Mouse (Mus musculus): ENCODE data around the gene Rinl. TPM values are rescaled to one million over a fixed set of nuclear protein-coding genes. Genes with fewer than 3 reads are reported as not detected.

The Rinl gene
- polyA plus RNA-seq, 1 experiment from 2014 or later = 3.3 TPM

DNA sequence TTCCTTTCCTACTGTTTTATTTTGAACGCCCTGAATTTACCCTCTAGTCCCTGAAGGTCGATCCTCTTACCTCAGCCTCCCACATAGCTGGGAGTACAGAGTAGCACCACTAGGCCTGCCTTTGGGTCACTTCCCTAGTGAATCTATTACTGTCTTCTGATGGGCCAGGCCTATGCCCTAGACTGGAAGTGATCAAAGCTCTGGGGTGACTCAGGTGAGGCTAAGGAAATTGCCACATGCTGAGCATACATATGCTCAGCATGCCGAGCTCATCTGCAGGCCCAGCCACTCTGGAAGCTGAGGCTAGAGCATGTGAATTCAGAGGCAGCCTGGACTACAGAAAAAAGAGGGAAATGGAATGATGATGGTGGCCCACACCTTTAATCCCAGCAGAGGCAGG, 15.6 kb upstream of the Rinl start:
- H3K36me3 ChIP-seq (ENCODE audit: control insufficient read depth, insufficient read depth, low read length) = peaks cover 10% of the 10 kb centered on the region
- H3K9ac ChIP-seq (replicated peaks; ENCODE audit: low read depth, low read length) = no peak overlapping the region
- ATAC-seq (ENCODE audit: insufficient number of reproducible peaks, insufficient read depth, low FRiP score, low read depth) = no peak
- H3K27ac ChIP-seq (ENCODE audit: low read length) = no peak overlapping the region
- H3K4me3 ChIP-seq (ENCODE audit: low read depth, low read length) = no peak overlapping the region
- no peaks in the 10 kb centered on the region for H3K9me3 ChIP-seq (ENCODE audit: control insufficient read depth, low read depth, low read length)
- H3K27me3 ChIP-seq (ENCODE audit: control insufficient read depth, insufficient read depth, low read length) = no peaks in the 10 kb centered on the region
- H3K4me2 ChIP-seq (replicated peaks; ENCODE audit: low read depth, low read length) = no peak overlapping the region
- H3K4me1 ChIP-seq (ENCODE audit: control insufficient read depth, insufficient read depth, low read length) = no peaks in the 10 kb centered on the region
- WGBS = 62% methylated on average over 3 of the region's 3 CpGs

DNA sequence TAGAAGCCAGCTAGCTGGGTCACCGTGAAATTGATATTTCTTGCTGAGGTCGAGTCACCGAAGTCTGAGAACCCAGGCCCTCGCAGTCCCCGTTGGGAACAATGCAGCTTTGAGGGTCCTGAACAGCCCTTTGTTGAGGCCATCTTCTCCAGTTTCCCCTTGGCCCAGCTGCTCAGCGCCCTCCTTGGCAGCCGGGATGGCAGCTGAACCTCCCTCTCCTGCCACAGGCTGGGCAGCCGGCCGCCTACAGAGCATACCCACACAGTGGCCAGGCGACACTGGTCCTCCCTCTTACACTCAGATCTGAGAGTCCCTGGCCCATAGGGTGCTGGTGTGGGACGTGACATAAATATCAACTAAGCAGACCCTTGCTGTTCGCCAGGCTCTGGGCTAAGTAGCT, 14.6 kb upstream of the Rinl start:
- no peaks in the 10 kb centered on the region for H3K27me3 ChIP-seq (ENCODE audit: control insufficient read depth, insufficient read depth, low read length)
- no peak overlapping the region for H3K4me2 ChIP-seq (replicated peaks; ENCODE audit: low read depth, low read length)
- WGBS = 86% methylated on average over 12 of the region's 12 CpGs
- no peak overlapping the region for H3K4me3 ChIP-seq (ENCODE audit: low read depth, low read length)
- H3K36me3 ChIP-seq (ENCODE audit: control insufficient read depth, insufficient read depth, low read length) = peaks cover 10% of the 10 kb centered on the region
- H3K27ac ChIP-seq (ENCODE audit: low read length) = no peak overlapping the region
- ATAC-seq (ENCODE audit: insufficient number of reproducible peaks, insufficient read depth, low FRiP score, low read depth) = no peak
- no peaks in the 10 kb centered on the region for H3K9me3 ChIP-seq (ENCODE audit: control insufficient read depth, low read depth, low read length)
- no peak overlapping the region for H3K9ac ChIP-seq (replicated peaks; ENCODE audit: low read depth, low read length)
- H3K4me1 ChIP-seq (ENCODE audit: control insufficient read depth, insufficient read depth, low read length) = no peaks in the 10 kb centered on the region

DNA sequence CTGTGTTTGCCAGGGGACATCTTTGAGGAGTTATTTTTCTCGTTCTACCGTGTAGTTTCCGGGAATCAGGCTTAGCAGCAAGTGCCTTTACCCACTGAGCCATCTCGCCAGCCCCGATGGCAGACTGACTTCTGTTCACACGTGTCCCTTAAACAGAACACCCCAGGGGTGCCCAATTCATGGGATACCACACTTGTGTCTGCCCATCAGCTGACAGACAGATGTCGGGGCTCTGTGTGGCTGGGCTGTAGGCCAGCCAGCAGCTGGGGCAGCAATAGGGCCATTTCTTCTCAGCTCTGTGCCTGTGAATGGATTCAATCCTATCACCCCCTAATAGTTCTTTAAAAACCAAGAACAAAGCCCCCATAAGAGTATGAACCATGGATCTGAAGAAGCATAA, 13.6 kb upstream of the Rinl start:
- 86% methylated on average over 7 of the region's 7 CpGs for WGBS
- Histone ChIP-seq H3K4me3 (ENCODE audit: low read depth, low read length) (no peak overlapping the region), H3K9me3 (ENCODE audit: control insufficient read depth, low read depth, low read length) (no peaks in the 10 kb centered on the region), H3K27me3 (ENCODE audit: control insufficient read depth, insufficient read depth, low read length) (no peaks in the 10 kb centered on the region), H3K27ac (ENCODE audit: low read length) (no peak overlapping the region), H3K4me2 (replicated peaks; ENCODE audit: low read depth, low read length) (no peak overlapping the region), H3K9ac (replicated peaks; ENCODE audit: low read depth, low read length) (no peak overlapping the region), H3K36me3 (ENCODE audit: control insufficient read depth, insufficient read depth, low read length) (peaks cover 10% of the 10 kb centered on the region), H3K4me1 (ENCODE audit: control insufficient read depth, insufficient read depth, low read length) (peaks cover under 1% of the 10 kb centered on the region; the same call in 1 of the 2 replicates)
- no peak for ATAC-seq (ENCODE audit: insufficient number of reproducible peaks, insufficient read depth, low FRiP score, low read depth)

DNA sequence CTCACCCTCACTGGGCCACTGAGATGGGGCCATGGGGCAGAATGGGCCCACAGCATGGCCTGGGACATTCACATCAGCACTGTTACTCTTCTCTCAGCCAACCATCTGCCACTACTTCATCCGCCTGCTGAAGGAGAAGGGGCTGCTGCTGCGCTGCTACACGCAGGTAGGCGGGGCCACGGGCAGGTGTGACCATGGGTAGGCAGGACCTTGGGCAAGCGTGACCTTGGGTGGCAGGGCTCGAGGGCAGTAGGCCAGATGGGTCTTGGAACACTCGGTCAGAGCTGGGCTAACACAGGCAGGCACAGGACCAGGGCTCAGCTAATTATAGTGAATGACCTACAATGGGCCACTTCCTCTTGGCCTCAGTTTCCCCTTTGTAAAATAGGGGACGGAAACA, 9.9 kb upstream of the Rinl start:
- 77% methylated on average over 9 of the region's 9 CpGs for WGBS
- H3K9me3 ChIP-seq (ENCODE audit: control insufficient read depth, low read depth, low read length) = no peaks in the 10 kb centered on the region
- H3K36me3 ChIP-seq (ENCODE audit: control insufficient read depth, insufficient read depth, low read length) = peaks cover 9% of the 10 kb centered on the region
- H3K9ac ChIP-seq (replicated peaks; ENCODE audit: low read depth, low read length) = no peak overlapping the region
- H3K4me1 ChIP-seq (ENCODE audit: control insufficient read depth, insufficient read depth, low read length) = peaks cover 5% of the 10 kb centered on the region; the same call in 1 of the 2 replicates
- H3K4me2 ChIP-seq (replicated peaks; ENCODE audit: low read depth, low read length) = no peak overlapping the region
- ATAC-seq (ENCODE audit: insufficient number of reproducible peaks, insufficient read depth, low FRiP score, low read depth) = no peak
- H3K27ac ChIP-seq (ENCODE audit: low read length) = no peak overlapping the region
- H3K27me3 ChIP-seq (ENCODE audit: control insufficient read depth, insufficient read depth, low read length) = no peaks in the 10 kb centered on the region
- no peak overlapping the region for H3K4me3 ChIP-seq (ENCODE audit: low read depth, low read length)

GRCm38 (mm10) chr7:28780067-28780658, 8.6 kb upstream of the Rinl start:
- Histone ChIP-seq H3K4me2 (replicated peaks; ENCODE audit: low read depth, low read length) (no peak overlapping the region), H3K4me1 (ENCODE audit: control insufficient read depth, insufficient read depth, low read length) (peaks cover 5% of the 10 kb centered on the region; the same call in 1 of the 2 replicates), H3K27ac (ENCODE audit: low read length) (peak overlapping the region; percentile 55; the same call in 1 of the 2 replicates), H3K36me3 (ENCODE audit: control insufficient read depth, insufficient read depth, low read length) (peaks cover 12% of the 10 kb centered on the region), H3K27me3 (ENCODE audit: control insufficient read depth, insufficient read depth, low read length) (no peaks in the 10 kb centered on the region), H3K9me3 (ENCODE audit: control insufficient read depth, low read depth, low read length) (no peaks in the 10 kb centered on the region), H3K4me3 (ENCODE audit: low read depth, low read length) (no peak overlapping the region), H3K9ac (replicated peaks; ENCODE audit: low read depth, low read length) (no peak overlapping the region)
- ATAC-seq (ENCODE audit: insufficient number of reproducible peaks, insufficient read depth, low FRiP score, low read depth) = peak; percentile 70; the same call in 1 of the 2 replicates
- 39% methylated on average over 6 of the region's 6 CpGs for WGBS

GRCm38 (mm10) chr7:28780857-28781256, 7.9 kb upstream of the Rinl start:
- Histone ChIP-seq H3K27ac (ENCODE audit: low read length) (no peak overlapping the region; the same call in 1 of the 2 replicates), H3K9me3 (ENCODE audit: control insufficient read depth, low read depth, low read length) (no peaks in the 10 kb centered on the region), H3K4me3 (ENCODE audit: low read depth, low read length) (no peak overlapping the region), H3K4me2 (replicated peaks; ENCODE audit: low read depth, low read length) (no peak overlapping the region), H3K9ac (replicated peaks; ENCODE audit: low read depth, low read length) (no peak overlapping the region), H3K36me3 (ENCODE audit: control insufficient read depth, insufficient read depth, low read length) (peaks cover 12% of the 10 kb centered on the region), H3K4me1 (ENCODE audit: control insufficient read depth, insufficient read depth, low read length) (peaks cover 5% of the 10 kb centered on the region; the same call in 1 of the 2 replicates), H3K27me3 (ENCODE audit: control insufficient read depth, insufficient read depth, low read length) (no peaks in the 10 kb centered on the region)
- WGBS = 76% methylated on average over 7 of the region's 7 CpGs
- ATAC-seq (ENCODE audit: insufficient number of reproducible peaks, insufficient read depth, low FRiP score, low read depth) = no peak

GRCm38 (mm10) chr7:28781261-28781663, 7.5 kb upstream of the Rinl start:
- H3K4me1 ChIP-seq (ENCODE audit: control insufficient read depth, insufficient read depth, low read length) = peaks cover 5% of the 10 kb centered on the region; the same call in 1 of the 2 replicates
- H3K9ac ChIP-seq (replicated peaks; ENCODE audit: low read depth, low read length) = no peak overlapping the region
- no peak overlapping the region for H3K27ac ChIP-seq (ENCODE audit: low read length)
- H3K4me2 ChIP-seq (replicated peaks; ENCODE audit: low read depth, low read length) = no peak overlapping the region
- peaks cover 15% of the 10 kb centered on the region for H3K36me3 ChIP-seq (ENCODE audit: control insufficient read depth, insufficient read depth, low read length)
- no peaks in the 10 kb centered on the region for H3K27me3 ChIP-seq (ENCODE audit: control insufficient read depth, insufficient read depth, low read length)
- ATAC-seq (ENCODE audit: insufficient number of reproducible peaks, insufficient read depth, low FRiP score, low read depth) = no peak
- H3K9me3 ChIP-seq (ENCODE audit: control insufficient read depth, low read depth, low read length) = no peaks in the 10 kb centered on the region
- H3K4me3 ChIP-seq (ENCODE audit: low read depth, low read length) = no peak overlapping the region
- 90% methylated on average over 8 of the region's 8 CpGs for WGBS

DNA sequence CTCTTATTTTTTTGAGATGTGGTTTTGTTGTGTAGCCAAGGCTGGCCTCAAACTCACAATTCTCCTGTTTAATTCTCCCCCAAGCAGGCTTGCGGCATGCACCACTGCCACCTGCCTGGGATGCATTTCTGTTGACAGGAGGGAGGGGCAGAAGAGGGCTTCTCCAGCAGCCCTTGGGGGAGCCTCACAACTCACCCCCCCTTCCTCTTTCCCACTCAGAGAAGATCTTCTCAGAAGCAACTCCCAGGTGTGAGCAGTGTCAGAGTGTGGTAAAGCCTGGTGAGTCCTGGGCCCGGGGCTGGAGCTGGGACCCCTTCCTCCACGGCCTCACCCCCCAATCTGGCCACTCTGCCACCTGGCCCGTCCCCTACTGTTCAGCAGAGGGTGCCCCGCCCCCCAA, 3.6 kb upstream of the Rinl start:
- H3K4me1 ChIP-seq (ENCODE audit: control insufficient read depth, insufficient read depth, low read length) = peaks cover 18% of the 10 kb centered on the region
- no peaks in the 10 kb centered on the region for H3K9me3 ChIP-seq (ENCODE audit: control insufficient read depth, low read depth, low read length)
- no peak for ATAC-seq (ENCODE audit: insufficient number of reproducible peaks, insufficient read depth, low FRiP score, low read depth)
- no peak overlapping the region for H3K4me3 ChIP-seq (ENCODE audit: low read depth, low read length)
- H3K9ac ChIP-seq (replicated peaks; ENCODE audit: low read depth, low read length) = no peak overlapping the region
- H3K27ac ChIP-seq (ENCODE audit: low read length) = no peak overlapping the region
- H3K36me3 ChIP-seq (ENCODE audit: control insufficient read depth, insufficient read depth, low read length) = peaks cover 8% of the 10 kb centered on the region
- no peaks in the 10 kb centered on the region for H3K27me3 ChIP-seq (ENCODE audit: control insufficient read depth, insufficient read depth, low read length)
- H3K4me2 ChIP-seq (replicated peaks; ENCODE audit: low read depth, low read length) = no peak overlapping the region
- 77% methylated on average over 5 of the region's 5 CpGs for whole genome bisulfite sequencing

- ATAC-seq (ENCODE audit: insufficient number of reproducible peaks, insufficient read depth, low FRiP score, low read depth) = no peak
- 95% methylated on average over 9 of the region's 9 CpGs for WGBS
- H3K4me1 ChIP-seq (ENCODE audit: control insufficient read depth, insufficient read depth, low read length) = peaks cover 19% of the 10 kb centered on the region
- H3K36me3 ChIP-seq (ENCODE audit: control insufficient read depth, insufficient read depth, low read length) = peaks cover 8% of the 10 kb centered on the region
- H3K9me3 ChIP-seq (ENCODE audit: control insufficient read depth, low read depth, low read length) = no peaks in the 10 kb centered on the region
- no peak overlapping the region for H3K9ac ChIP-seq (replicated peaks; ENCODE audit: low read depth, low read length)
- H3K4me3 ChIP-seq (ENCODE audit: low read depth, low read length) = no peak overlapping the region
- H3K27me3 ChIP-seq (ENCODE audit: control insufficient read depth, insufficient read depth, low read length) = no peaks in the 10 kb centered on the region
- H3K4me2 ChIP-seq (replicated peaks; ENCODE audit: low read depth, low read length) = no peak overlapping the region
- H3K27ac ChIP-seq (ENCODE audit: low read length) = no peak overlapping the region
These were observed 885 bp upstream of the Rinl start for GRCm38 (mm10) chr7:28787884-28788283.
